Mouse (Mus musculus): ENCODE data around the gene Abi3. TPM values are rescaled to one million over a fixed set of nuclear protein-coding genes. Genes with fewer than 3 reads are reported as not detected.

The Abi3 gene
- polyA plus RNA-seq, 1 experiment, result 3.3 TPM

DNA sequence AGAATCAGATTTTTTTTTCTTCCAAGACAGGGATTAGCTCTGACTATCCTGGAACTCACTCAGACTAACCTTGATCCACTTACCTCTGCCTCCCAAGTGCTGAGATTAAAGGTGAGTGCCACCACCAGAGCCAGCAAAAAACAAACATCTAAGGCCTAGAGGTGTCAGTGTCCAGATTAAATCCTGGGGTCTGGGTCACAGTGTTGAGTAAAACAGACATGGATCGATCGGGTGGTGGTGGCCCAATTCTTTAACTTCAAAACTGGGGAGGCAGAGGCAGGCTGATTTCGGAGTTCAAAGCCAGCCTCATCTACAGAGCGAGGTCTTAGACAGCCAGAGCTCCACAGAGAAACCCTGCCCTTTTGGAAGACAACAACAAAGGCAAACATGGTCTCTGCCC, 19.8 kb downstream of the Abi3 start:
- TF ChIP-seq POLR2A (IDR thresholded peaks at IDR 0.05; ENCODE audit: borderline replicate concordance, extremely low read depth, insufficient read depth, insufficient read length, poor library complexity, severe bottlenecking), result no peak

DNA sequence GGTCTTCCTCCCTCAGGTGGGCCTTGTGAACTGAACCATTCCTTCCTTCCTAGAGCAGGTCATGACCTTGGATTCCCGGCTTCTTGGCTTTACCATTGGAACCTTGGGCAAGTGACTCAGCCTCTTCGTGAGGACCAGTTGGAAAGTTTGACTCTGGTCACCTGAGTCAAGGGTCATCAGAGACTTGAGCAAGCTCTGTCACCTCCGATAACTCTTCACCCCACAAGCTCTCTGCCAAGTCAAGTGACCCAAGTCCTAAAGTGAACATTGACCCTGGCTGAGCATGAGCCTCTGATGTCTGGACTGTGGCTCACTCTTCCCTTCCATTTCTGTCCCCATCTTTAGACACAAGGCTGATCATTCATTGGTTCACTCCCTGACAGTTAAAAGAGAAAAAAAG, 20.8 kb downstream of the Abi3 start:
- no peak for DNase-seq (ENCODE audit: low read depth)
- no peak for TF ChIP-seq POLR2A (IDR thresholded peaks at IDR 0.05; ENCODE audit: borderline replicate concordance, extremely low read depth, insufficient read depth, insufficient read length, poor library complexity, severe bottlenecking)
- no peak for TF ChIP-seq CTCF (IDR thresholded peaks at IDR 0.05; ENCODE audit: borderline replicate concordance, extremely low read depth, insufficient read depth, insufficient read length)

More for the DNA sequence above, 19.8 kb downstream of the Abi3 start:
- no peak for DNase-seq (ENCODE audit: low read depth)

GRCm38 (mm10) chr11:95819138-95819537, 23.1 kb downstream of the Abi3 start:
- DNase-seq (ENCODE audit: low read depth), result no peak
- no peak for TF ChIP-seq CTCF (IDR thresholded peaks at IDR 0.05; ENCODE audit: borderline replicate concordance, extremely low read depth, insufficient read depth, insufficient read length)
- TF ChIP-seq POLR2A (IDR thresholded peaks at IDR 0.05; ENCODE audit: borderline replicate concordance, extremely low read depth, insufficient read depth, insufficient read length, poor library complexity, severe bottlenecking), result no peak

DNA sequence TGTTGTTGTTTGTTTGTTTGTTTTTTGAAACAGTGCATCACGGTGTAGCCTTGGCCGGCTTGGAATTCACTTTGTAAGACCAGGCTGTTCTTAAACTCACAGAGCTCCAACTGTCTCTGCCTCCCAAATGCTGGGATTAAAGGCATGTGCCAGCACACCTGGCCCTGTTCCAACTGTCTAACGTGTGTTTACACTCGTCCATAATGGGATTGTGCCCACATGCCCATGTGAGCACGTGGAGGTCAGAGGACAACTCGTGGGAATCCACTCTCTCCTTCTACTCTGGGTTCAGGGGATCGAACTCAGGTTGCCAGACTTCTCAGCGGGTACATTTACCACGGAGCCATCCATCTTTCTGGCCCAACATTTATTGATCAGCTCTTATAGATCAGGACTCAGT, 26.9 kb downstream of the Abi3 start:
- TF ChIP-seq POLR2A (IDR thresholded peaks at IDR 0.05; ENCODE audit: borderline replicate concordance, extremely low read depth, insufficient read depth, insufficient read length, poor library complexity, severe bottlenecking) (no peak), CTCF (IDR thresholded peaks at IDR 0.05; ENCODE audit: borderline replicate concordance, extremely low read depth, insufficient read depth, insufficient read length) (no peak)
- no peak for DNase-seq (ENCODE audit: low read depth)

DNA sequence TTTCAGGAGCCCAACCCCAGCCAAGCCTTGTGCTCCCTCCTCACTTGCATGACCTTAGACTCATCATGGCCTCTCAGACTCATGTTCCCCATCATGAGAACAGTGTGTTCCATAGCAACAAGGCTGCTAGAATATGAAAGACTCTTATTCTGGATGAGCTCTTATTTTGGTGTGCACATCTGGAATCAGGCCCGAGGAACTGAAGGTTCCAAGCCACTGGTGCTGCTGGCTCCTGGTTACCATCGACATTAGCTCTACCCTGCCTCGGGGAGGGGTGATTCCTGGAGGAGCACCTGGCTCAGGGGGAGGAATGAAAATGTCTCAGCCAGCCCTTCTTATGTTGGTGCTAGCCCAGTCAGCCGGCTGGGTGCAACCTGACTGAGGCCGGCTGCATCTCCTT, 27.4 kb downstream of the Abi3 start:
- no peak for DNase-seq (ENCODE audit: low read depth)
- no peak for TF ChIP-seq CTCF (IDR thresholded peaks at IDR 0.05; ENCODE audit: borderline replicate concordance, extremely low read depth, insufficient read depth, insufficient read length)
- no peak for TF ChIP-seq POLR2A (IDR thresholded peaks at IDR 0.05; ENCODE audit: borderline replicate concordance, extremely low read depth, insufficient read depth, insufficient read length, poor library complexity, severe bottlenecking)

DNA sequence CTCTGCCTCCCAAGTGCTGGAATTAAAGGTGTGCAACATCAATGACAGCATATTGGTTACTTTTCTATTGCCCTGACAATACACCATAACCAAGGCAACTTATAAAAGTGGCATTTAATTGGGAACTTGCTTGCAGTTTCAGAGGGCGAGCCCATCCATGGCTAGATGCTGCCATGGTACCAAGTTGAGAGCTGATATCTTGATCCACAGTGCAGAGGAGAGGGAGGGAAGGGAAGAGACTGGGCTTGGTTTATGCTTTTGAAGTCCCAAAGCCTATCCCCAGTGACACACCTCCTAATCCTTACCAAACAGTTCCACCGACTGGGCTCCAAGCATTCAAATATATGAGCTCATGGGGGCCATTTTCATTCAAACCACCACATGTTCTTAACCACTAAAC, 28.2 kb downstream of the Abi3 start:
- DNase-seq (ENCODE audit: low read depth), result no peak
- TF ChIP-seq CTCF (IDR thresholded peaks at IDR 0.05; ENCODE audit: borderline replicate concordance, extremely low read depth, insufficient read depth, insufficient read length), result no peak
- no peak for TF ChIP-seq POLR2A (IDR thresholded peaks at IDR 0.05; ENCODE audit: borderline replicate concordance, extremely low read depth, insufficient read depth, insufficient read length, poor library complexity, severe bottlenecking)

DNA sequence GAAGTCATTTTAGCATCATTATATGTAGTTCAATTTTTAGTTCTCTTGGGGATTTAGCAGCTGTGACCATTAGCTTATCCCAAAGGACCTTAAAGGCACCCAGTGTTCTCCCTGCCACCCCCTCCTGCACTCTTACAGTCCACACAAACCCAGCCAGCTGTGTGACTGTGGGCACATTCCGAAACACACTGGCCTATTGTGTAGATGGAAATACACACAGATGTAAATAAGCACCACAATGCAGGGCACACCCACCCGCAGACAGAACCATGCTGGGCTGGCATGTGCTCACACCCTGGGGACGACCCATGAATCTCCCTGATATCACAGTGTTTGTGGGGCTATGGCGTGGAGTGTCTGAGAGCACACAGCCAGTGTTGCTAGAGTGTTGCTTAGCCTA, 30.1 kb downstream of the Abi3 start:
- no peak for DNase-seq (ENCODE audit: low read depth)
- no peak for TF ChIP-seq CTCF (IDR thresholded peaks at IDR 0.05; ENCODE audit: borderline replicate concordance, extremely low read depth, insufficient read depth, insufficient read length)
- TF ChIP-seq POLR2A (IDR thresholded peaks at IDR 0.05; ENCODE audit: borderline replicate concordance, extremely low read depth, insufficient read depth, insufficient read length, poor library complexity, severe bottlenecking), result no peak

DNA sequence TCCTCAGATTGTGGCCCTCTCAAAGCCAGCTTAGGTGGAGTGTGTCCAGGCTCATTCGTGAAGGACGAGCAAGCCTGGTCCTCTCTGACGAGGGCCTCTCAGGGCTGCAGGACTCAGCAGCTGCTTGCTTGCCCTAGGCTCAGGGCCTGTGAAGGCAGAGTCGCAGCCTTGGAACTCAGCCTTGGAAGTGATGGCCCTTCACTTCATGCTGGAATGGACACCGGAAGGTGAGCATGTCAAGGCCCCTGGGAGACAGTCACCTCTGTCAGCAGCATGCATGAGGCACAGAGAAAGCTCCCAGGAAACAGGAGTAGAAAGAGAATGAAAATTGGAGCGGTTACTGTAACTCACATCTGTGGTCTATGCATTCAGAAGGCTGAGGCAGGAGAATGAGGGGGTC, 30.5 kb downstream of the Abi3 start:
- TF ChIP-seq CTCF (IDR thresholded peaks at IDR 0.05; ENCODE audit: borderline replicate concordance, extremely low read depth, insufficient read depth, insufficient read length) (no peak), POLR2A (IDR thresholded peaks at IDR 0.05; ENCODE audit: borderline replicate concordance, extremely low read depth, insufficient read depth, insufficient read length, poor library complexity, severe bottlenecking) (no peak)
- DNase-seq (ENCODE audit: low read depth), result no peak

DNA sequence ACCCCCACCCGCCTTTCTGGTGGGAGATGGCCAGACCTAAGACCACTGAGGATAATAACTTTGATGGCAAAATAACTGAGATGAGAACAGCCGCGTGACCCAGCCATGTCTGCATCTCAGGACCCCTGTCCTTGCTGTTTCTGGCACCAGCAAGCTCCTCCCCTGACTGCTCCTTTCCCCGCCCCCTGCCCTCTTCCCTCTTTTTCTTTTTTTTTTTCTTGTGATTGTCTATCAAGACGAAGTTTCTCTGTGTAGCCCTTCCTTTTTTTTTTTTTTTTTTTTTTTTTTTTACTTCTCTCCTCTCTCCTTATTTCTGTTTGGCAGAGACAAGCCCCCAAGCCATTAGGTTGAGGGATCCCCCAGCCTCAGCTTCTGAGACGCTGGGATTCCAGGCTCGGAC, 31.4 kb downstream of the Abi3 start:
- TF ChIP-seq CTCF (IDR thresholded peaks at IDR 0.05; ENCODE audit: borderline replicate concordance, extremely low read depth, insufficient read depth, insufficient read length) (no peak), POLR2A (IDR thresholded peaks at IDR 0.05; ENCODE audit: borderline replicate concordance, extremely low read depth, insufficient read depth, insufficient read length, poor library complexity, severe bottlenecking) (no peak)
- no peak for DNase-seq (ENCODE audit: low read depth)

GRCm38 (mm10) chr11:95809603-95810002, 32.7 kb downstream of the Abi3 start:
- no peak for DNase-seq (ENCODE audit: low read depth)
- TF ChIP-seq CTCF (IDR thresholded peaks at IDR 0.05; ENCODE audit: borderline replicate concordance, extremely low read depth, insufficient read depth, insufficient read length) (no peak), POLR2A (IDR thresholded peaks at IDR 0.05; ENCODE audit: borderline replicate concordance, extremely low read depth, insufficient read depth, insufficient read length, poor library complexity, severe bottlenecking) (no peak)

DNA sequence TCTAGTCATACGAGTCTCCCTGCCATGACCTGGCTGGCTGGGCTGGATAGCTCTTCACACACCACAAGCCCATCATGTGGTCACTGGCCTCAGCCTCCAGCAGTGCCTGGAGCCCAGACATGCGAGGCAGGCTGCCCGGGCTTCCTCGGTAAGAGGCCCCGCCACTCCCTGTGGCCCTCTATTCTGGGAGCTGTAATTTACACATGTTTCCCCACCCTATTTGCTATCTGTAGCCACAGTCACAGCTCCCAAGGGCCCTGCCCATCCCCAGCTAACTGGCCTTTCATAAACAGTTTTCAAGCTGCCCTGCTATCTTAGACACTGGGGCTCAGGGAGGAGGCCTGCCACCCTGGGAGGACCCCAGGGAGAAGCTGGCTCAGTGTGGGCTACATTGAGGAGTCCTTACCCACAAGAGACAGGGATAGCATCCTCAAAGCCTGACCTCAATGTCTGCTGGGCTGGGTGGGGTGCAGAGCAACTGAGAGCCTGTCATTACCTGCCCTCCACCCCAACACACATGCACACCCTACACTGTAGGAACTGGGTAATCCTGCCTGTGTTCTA, 33.7 kb downstream of the Abi3 start:
- no peak for DNase-seq (ENCODE audit: low read depth)
- TF ChIP-seq POLR2A (IDR thresholded peaks at IDR 0.05; ENCODE audit: borderline replicate concordance, extremely low read depth, insufficient read depth, insufficient read length, poor library complexity, severe bottlenecking) (no peak), CTCF (IDR thresholded peaks at IDR 0.05; ENCODE audit: borderline replicate concordance, extremely low read depth, insufficient read depth, insufficient read length) (no peak)

GRCm38 (mm10) chr11:95807884-95808283, 34.4 kb downstream of the Abi3 start:
- no peak for TF ChIP-seq CTCF (IDR thresholded peaks at IDR 0.05; ENCODE audit: borderline replicate concordance, extremely low read depth, insufficient read depth, insufficient read length)
- no peak for TF ChIP-seq POLR2A (IDR thresholded peaks at IDR 0.05; ENCODE audit: borderline replicate concordance, extremely low read depth, insufficient read depth, insufficient read length, poor library complexity, severe bottlenecking)
- no peak for DNase-seq (ENCODE audit: low read depth)
